Mouse (Mus musculus) embryonic facial prominence, embryonic 11.5 days (tissue): ENCODE data around the gene Tbx4. TPM values are rescaled to one million over a fixed set of nuclear protein-coding genes. Genes with fewer than 3 reads are reported as not detected.

Experiments
- ATAC-seq: fragments of 200-750 bp; cut with Nextera tagmentation; replicated peaks from 2 replicates; pipeline ENCODE4 v1.8.0; 2017; ENCODE audit warnings: low read depth; ENCODE audit not compliant: insufficient number of reproducible peaks, low FRiP score, low TSS enrichment
- DNase-seq: peaks from one replicate; pipeline ENCODE4 v3.0.0-alpha.2; 2015; ENCODE audit warnings: low spot score
- H3K27ac ChIP-seq: fragments of 300-500 bp; sonication (generic); replicated peaks from 2 replicates; pipeline ENCODE4 v1.5.1; 2014; ENCODE audit warnings: mild to moderate bottlenecking, low read depth, low read length, control low read depth
- H3K27me3 ChIP-seq: fragments of 300-500 bp; sonication (generic); 2 replicates; pipeline ENCODE4 v1.6.1; 2014; ENCODE audit warnings: mild to moderate bottlenecking, low read length, moderate library complexity, mixed read lengths; ENCODE audit not compliant: control insufficient read depth, insufficient read depth
- H3K36me3 ChIP-seq: fragments of 300-500 bp; sonication (generic); replicated peaks from 2 replicates; pipeline ENCODE4 v1.6.1; 2014; ENCODE audit warnings: low read depth, mild to moderate bottlenecking, low read length, moderate library complexity, mixed read lengths; ENCODE audit not compliant: control insufficient read depth, insufficient read depth
- H3K4me1 ChIP-seq: fragments of 300-500 bp; sonication (generic); 2 replicates; pipeline ENCODE4 v1.6.1; 2014; ENCODE audit warnings: low read length, mixed read lengths; ENCODE audit not compliant: control insufficient read depth, insufficient read depth
- H3K4me2 ChIP-seq: fragments of 300-500 bp; sonication (generic); 2 replicates; pipeline ENCODE4 v1.6.1; 2014; ENCODE audit warnings: low read depth, mild to moderate bottlenecking, control low read depth, low read length, moderate library complexity
- H3K4me3 ChIP-seq: fragments of 300-500 bp; sonication (generic); 2 replicates; pipeline ENCODE4 v1.5.1; 2014; ENCODE audit warnings: low read depth, low read length, control low read depth
- H3K9ac ChIP-seq: fragments of 300-500 bp; sonication (generic); replicated peaks from 2 replicates; pipeline ENCODE4 v1.6.1; 2014; ENCODE audit warnings: mild to moderate bottlenecking, control low read depth, low read length
- H3K9me3 ChIP-seq: fragments of 300-500 bp; sonication (generic); replicated peaks from 2 replicates; pipeline ENCODE4 v1.6.1; 2016; ENCODE audit warnings: mild to moderate bottlenecking, low read length, inconsistent platforms, mixed read lengths; ENCODE audit not compliant: control insufficient read depth
- WGBS: fragments of 180-500 bp; shearing (Covaris S2); extraction: QIAGEN DNeasy Blood & Tissue Kit; methylation state at CpG from one replicate; pipeline ENCODE4 v1.1.7; 2014; 5-methylcytosine and 5-hydroxymethylcytosine counted together
- polyA plus RNA-seq: library from polyadenylated mRNA; unstranded; fragments of >200 nt; fragmentation: Nextera tagmentation; extraction: Ambion mirVana; gene quantifications from 2 replicates; pipeline ENCODE4 v1.2.1, GENCODE M21; 2014

Tbx4 gene
- polyA plus RNA-seq, 1 experiment from 2014 or later: 0.65 TPM

GRCm38 (mm10) chr11:85876059-85876788 lies 10.0 kb upstream of the Tbx4 start:
- DNase-seq (peak; percentile 60), ATAC-seq (no peak; the same call in 1 of the 2 replicates)
- H3K4me1 ChIP-seq: no peaks in the 10 kb centered on the region
- H3K27ac ChIP-seq: no peak overlapping the region
- no peak overlapping the region for H3K4me3 ChIP-seq
- H3K4me2 ChIP-seq: no peak overlapping the region
- H3K27me3 ChIP-seq: 0 out of 2 replicates have a peak, but pooled peaks cover 2% of the 10 kb centered on the region
- H3K36me3 ChIP-seq: no peaks in the 10 kb centered on the region
- no peaks in the 10 kb centered on the region for H3K9me3 ChIP-seq
- WGBS: 36% methylated on average over 24 of the region's 24 CpGs
- H3K9ac ChIP-seq: no peak overlapping the region

- Histone ChIP-seq H3K27ac (no peak overlapping the region), H3K4me2 (no peak overlapping the region), H3K4me1 (peaks cover 8% of the 10 kb centered on the region), H3K4me3 (no peak overlapping the region), H3K36me3 (no peaks in the 10 kb centered on the region), H3K27me3 (peaks cover 28% of the 10 kb centered on the region), H3K9me3 (no peaks in the 10 kb centered on the region), H3K9ac (no peak overlapping the region)
- ATAC-seq (no peak), DNase-seq (no peak)
- 31% methylated on average over 4 of the region's 4 CpGs for WGBS
Observed at GRCm38 (mm10) chr11:85884498-85884897, 1.7 kb upstream of the Tbx4 start.

- Histone ChIP-seq H3K27ac (no peak overlapping the region), H3K4me2 (peak overlapping the region; percentile 37), H3K36me3 (no peaks in the 10 kb centered on the region), H3K9me3 (no peaks in the 10 kb centered on the region), H3K4me3 (peak overlapping the region; percentile 21; the same call in 1 of the 2 replicates), H3K4me1 (peaks cover 14% of the 10 kb centered on the region), H3K9ac (no peak overlapping the region; the same call in 1 of the 2 replicates), H3K27me3 (peaks cover 47% of the 10 kb centered on the region)
- ATAC-seq (no peak), DNase-seq (peak; percentile 9)
- WGBS: 1% methylated on average over 22 of the region's 22 CpGs
Observed at GRCm38 (mm10) chr11:85886429-85886785, 185 bp downstream of the Tbx4 start.

GRCm38 (mm10) chr11:85887273-85887672 lies 1.1 kb downstream of the Tbx4 start:
- Histone ChIP-seq H3K27ac (no peak overlapping the region), H3K27me3 (peaks cover 54% of the 10 kb centered on the region), H3K4me1 (peaks cover 14% of the 10 kb centered on the region), H3K4me2 (no peak overlapping the region), H3K36me3 (no peaks in the 10 kb centered on the region), H3K9ac (no peak overlapping the region), H3K9me3 (no peaks in the 10 kb centered on the region), H3K4me3 (no peak overlapping the region)
- DNase-seq: peak; percentile 36
- ATAC-seq: no peak
- 24% methylated on average over 6 of the region's 6 CpGs for WGBS

GRCm38 (mm10) chr11:85887801-85888450 lies 1.7 kb downstream of the Tbx4 start:
- Histone ChIP-seq H3K4me3 (no peak overlapping the region; the same call in 1 of the 2 replicates), H3K9me3 (no peaks in the 10 kb centered on the region), H3K4me1 (peaks cover 14% of the 10 kb centered on the region), H3K4me2 (no peak overlapping the region), H3K36me3 (no peaks in the 10 kb centered on the region), H3K27ac (no peak overlapping the region), H3K27me3 (peaks cover 60% of the 10 kb centered on the region), H3K9ac (no peak overlapping the region)
- ATAC-seq (no peak), DNase-seq (peak; percentile 54)
- 1% methylated on average over 17 of the region's 17 CpGs for WGBS

GRCm38 (mm10) chr11:85888451-85888961 lies 2.3 kb downstream of the Tbx4 start:
- Histone ChIP-seq H3K36me3 (no peaks in the 10 kb centered on the region), H3K9ac (no peak overlapping the region), H3K4me1 (peaks cover 14% of the 10 kb centered on the region), H3K27ac (no peak overlapping the region), H3K4me3 (peak overlapping the region; percentile 7; the same call in 1 of the 2 replicates), H3K27me3 (peaks cover 64% of the 10 kb centered on the region), H3K9me3 (no peaks in the 10 kb centered on the region), H3K4me2 (0 out of 2 replicates have a peak overlapping the region, but pooled peaks have one; percentile 15)
- peak; percentile 35 for DNase-seq
- ATAC-seq: no peak
- 3% methylated on average over 26 of the region's 26 CpGs for WGBS

- H3K4me1 ChIP-seq: peaks cover 14% of the 10 kb centered on the region
- DNase-seq: no peak
- peaks cover 65% of the 10 kb centered on the region for H3K27me3 ChIP-seq
- H3K9me3 ChIP-seq: no peaks in the 10 kb centered on the region
- H3K36me3 ChIP-seq: no peaks in the 10 kb centered on the region
- ATAC-seq: no peak
- no peak overlapping the region for H3K4me3 ChIP-seq
- H3K27ac ChIP-seq: no peak overlapping the region
- WGBS: 17% methylated on average over 8 of the region's 8 CpGs
- H3K4me2 ChIP-seq: no peak overlapping the region
- no peak overlapping the region for H3K9ac ChIP-seq
Observed at GRCm38 (mm10) chr11:85889056-85889729, 3.0 kb downstream of the Tbx4 start.
